Mouse (Mus musculus) C2C12 (cell line): ENCODE data around the gene Dynlrb2.

ENCODE experiments used
- CEBPB ChIP-seq: IDR thresholded peaks from one replicate; pipeline ENCODE4 v1.6.1; 2011; ENCODE audit warnings: low read depth, mild to moderate bottlenecking, control low read depth, moderate library complexity
- CTCF ChIP-seq: IDR thresholded peaks from one replicate; pipeline ENCODE4 v1.5.1; 2011; ENCODE audit not compliant: control insufficient read depth, insufficient read depth, insufficient read length
- MYOD1 ChIP-seq: IDR thresholded peaks from one replicate; pipeline ENCODE4 v1.6.1; 2011; ENCODE audit warnings: low read depth; ENCODE audit not compliant: control insufficient read depth, insufficient read length
- USF1 ChIP-seq: IDR thresholded peaks from one replicate; pipeline ENCODE4 v1.6.1; 2011; ENCODE audit warnings: low read depth, mild to moderate bottlenecking, control low read depth, moderate library complexity

- peak; percentile 36 for TF ChIP-seq CTCF
- no peak for TF ChIP-seq USF1
- no peak for TF ChIP-seq CEBPB
- TF ChIP-seq MYOD1, result no peak
Measured at GRCm38 (mm10) chr8:116480894-116481293, 23.9 kb upstream of the Dynlrb2 start.
